Mouse (Mus musculus) c-Kit-positive CD71-positive TER-119-positive erythroid progenitor cells, embryonic 14.5 days (primary cell): ENCODE results near the gene Gm45062.
A peak's percentile ranks its signal among the peaks of the same experiment; 100 is the strongest.

Experiments
- DNase-seq: peaks from one replicate; pipeline ENCODE4 v3.0.0-alpha.2; 2013; ENCODE audit warnings: low spot score

Gene Gm45062

GRCm38 (mm10) chr6:8474316-8474715 lies 215.1 kb downstream of the Gm45062 start:
- no peak for DNase-seq

DNA sequence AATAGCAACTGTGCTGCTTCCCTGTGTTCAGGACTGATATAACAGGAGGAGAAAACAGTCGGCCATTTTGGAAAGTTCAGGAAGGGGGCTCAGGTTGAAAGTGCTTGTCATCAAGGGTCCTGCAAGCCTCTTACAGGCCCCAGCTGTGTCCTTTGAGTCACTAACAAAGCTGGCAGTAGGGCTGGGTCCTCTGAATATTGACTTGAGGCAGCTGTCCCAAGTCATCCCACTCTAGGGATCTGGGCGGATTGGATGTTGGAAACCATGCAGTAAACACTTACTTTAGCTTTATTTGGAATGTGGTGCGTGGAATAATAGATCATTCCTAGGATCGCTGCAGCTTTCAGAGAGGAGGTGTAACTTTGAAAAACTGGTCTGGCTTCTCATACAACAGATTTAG lies 215.6 kb downstream of the Gm45062 start:
- DNase-seq = no peak

DNA sequence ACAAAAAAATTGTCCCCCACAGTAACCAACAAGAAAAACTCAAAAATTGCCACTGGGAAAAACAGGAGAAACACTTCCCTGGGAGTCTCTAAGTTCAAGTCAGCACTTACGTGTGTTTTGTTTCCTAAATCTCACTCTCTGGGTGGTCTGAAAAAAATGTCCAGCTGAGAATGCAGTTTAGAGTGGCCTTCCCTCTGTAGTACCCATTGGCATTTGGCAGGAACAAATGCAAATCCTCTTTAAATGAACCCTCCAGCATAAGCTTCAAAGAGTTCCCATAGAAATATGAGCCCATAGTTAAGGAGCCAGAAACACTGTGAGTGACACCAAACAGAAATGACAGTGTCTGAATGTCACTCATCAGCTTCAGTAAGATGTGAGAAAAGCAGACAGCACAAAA lies 219.9 kb downstream of the Gm45062 start:
- no peak for DNase-seq

DNA sequence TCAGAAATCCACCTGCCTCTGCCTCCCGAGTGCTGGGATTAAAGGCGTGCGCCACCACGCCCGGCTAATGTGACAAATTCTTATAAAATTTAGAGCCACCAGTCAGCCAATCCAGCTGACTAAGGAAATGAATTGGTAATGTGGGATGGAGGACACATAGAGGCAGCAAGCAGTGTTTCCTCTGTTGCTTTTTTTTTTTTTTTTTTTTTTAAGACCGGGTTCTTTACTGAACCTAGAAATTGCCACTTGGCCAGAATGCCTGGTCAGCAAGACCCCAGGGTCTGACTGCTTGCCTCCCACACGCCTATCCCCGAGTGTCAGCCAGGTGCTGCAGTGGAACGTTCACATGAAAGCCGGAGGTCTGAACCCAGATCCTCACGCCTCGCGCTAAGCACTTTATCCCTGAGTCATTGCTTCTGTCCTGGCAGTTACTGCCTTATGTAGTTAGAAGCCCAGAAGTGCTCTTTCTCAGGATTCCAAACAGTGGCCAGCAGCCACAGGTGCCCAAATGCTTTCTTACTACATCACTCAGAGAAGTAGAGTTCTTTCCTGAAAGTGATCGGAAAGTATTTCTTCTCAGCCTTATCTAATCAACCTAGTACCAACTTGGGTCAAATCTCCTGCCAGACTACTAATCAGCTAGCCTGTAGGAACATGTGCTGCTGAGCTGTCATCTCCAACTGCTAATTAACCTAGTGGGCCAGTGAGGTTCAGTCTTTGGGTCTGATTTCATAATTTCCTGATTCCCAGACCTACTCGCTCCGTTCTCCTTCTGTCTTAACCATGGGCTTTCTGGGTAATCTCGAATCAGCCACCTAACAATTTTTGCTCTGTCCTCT lies 225.4 kb downstream of the Gm45062 start:
- DNase-seq = peak; percentile 63

DNA sequence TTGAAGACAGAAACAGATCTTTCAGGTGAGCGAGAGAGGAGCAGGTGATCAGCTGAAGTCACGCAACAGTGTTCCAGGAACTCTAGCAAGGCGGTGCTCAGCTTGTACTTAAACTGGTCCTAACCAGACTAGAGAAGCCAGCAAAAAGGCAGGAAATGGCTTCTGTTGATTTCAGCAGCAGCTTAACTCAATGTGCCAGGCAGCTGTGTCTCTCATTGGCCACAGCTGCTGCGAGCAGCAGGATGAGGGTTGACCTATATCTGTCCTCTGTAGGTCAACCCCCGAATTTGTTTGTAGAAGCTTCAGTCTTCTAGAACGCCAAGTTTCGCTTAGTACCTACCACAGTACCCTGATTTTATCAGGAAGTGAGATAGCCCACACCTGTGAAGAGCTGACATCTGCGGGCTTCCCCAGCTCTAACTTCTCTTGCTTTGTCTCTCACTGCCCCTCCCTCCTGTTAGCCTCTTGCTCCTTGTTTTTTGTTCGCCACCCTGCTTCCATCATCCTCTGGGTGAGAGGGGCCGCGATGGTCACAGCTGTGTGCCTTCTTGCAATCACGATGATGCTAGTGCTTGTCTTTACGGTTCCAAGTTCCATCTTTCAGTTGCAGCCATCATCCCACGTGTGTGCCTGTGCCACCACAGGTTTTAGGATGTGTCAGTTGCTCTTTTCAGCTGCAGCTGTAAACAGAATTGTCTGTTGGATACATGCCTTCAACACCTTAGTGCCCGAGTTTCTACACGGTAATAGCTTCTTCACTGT lies 226.3 kb downstream of the Gm45062 start:
- DNase-seq = no peak

DNA sequence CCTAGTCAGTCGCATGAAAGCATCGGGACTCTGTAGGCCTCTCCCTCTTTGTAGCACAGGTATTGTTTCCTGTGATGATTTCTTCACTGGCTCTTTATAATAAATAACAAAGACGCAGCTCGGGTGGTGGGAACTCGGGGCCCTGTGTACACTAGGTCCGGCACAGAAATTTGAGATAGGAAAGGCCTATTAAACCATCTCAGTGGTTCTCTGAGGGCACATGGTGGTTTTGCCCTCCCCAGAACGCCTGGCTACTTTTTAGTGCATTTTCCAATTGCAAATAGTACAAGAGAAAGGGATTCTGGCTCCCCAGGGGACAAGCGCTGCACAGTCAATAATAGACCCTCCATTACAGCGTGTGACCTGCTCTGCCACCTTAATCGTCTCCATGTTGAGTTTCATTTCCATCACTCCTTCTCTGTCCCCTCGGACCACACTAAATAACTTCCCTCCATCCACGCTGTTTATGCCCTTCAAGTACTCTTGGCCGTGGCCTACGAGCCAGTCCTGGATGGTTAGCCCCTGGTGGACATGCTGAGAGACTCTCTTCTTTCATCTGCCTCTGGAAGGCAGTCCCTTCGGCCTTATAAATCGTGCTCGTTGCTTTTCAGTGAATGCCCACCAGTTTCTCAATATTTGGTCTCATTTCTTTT lies 227.3 kb downstream of the Gm45062 start:
- DNase-seq = no peak

- peak; percentile 83 for DNase-seq
Measured at GRCm38 (mm10) chr6:8487044-8487853, 228.0 kb downstream of the Gm45062 start.

DNA sequence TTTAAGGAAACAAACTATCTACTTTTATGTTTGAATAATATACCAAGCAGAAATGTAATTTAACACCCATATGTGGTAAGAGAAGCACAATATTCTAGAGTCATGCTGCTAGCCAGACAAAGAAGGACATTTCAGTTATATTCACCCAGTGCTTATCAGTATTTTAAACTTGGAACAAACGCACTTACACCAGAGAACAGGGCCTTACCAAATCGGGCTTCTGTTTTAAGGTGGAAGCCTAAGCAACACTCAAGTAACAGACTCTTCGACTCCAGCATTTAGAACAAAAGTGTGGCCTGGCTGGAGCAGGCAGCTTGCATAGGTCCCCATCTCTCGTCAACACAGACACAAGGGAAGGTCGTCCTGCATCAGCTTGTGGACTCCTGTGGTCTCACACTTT lies 229.0 kb downstream of the Gm45062 start:
- peak; percentile 48 for DNase-seq

DNA sequence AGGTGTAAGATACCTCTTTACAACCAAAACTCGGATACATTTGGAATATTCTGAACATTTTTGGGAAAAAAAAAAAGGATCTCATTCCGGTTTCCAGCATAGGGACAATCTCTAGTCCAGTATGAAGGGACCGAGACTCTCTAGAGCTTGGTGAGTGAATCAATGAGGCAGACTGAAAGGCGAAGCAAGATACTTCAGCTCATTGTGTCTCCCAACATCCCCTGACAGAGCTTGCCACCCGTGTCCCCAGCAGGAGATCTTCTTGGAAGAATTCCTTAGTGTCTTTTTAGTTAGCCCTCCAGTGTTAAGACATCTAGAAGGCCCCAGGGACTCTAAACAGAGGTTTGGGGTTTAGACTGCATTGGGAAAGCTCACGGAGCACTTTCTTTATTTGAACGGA lies 230.0 kb downstream of the Gm45062 start:
- DNase-seq = no peak

DNA sequence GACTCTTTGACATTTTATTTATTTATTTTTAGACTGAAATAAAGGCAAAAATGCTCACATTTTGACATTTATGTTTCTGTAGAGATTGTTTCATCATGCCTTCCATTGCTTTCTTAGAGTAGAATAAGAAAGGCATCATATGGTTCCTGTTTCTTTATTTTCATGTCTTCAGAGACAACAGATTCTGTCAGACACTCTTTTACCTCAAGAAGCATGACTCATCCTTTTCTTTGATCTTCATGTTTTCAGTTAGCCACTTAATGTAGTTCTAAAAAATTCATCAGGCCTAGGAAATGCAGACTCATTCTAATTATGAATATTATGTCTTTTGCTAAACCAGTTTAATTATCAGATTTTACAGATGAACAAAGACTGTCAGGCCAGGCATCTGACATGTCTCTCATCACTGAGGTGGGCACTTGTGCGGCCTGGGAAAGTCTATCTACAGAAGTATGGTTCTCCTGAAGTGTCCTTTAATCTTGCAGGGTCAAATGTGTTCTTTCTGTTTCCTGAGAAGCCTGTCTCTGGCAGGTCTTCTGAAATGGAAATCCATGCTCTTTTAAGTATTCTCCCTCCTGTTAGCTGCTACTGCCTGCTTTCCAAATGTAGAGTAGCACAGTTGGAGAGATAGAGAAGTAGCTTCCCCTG lies 230.8 kb downstream of the Gm45062 start:
- DNase-seq = no peak

DNA sequence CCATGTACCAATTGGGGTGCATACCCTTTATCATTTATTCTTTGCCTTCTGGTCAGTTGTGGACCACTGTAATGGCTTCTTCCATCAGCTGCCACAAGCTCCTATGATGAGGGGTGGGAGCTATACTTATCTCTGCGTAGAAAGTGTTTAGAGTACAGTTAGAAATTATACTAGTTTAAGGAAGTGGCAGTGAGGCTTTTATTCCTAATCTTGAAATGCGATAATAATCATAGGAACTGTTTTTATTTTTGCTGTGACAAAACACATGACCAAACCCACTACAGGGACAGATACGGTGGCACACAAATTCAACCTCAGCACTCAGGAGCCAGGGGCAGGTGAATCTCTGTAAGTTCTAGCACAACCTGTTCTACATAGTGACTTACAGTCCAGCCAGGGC lies 233.0 kb downstream of the Gm45062 start:
- no peak for DNase-seq

DNA sequence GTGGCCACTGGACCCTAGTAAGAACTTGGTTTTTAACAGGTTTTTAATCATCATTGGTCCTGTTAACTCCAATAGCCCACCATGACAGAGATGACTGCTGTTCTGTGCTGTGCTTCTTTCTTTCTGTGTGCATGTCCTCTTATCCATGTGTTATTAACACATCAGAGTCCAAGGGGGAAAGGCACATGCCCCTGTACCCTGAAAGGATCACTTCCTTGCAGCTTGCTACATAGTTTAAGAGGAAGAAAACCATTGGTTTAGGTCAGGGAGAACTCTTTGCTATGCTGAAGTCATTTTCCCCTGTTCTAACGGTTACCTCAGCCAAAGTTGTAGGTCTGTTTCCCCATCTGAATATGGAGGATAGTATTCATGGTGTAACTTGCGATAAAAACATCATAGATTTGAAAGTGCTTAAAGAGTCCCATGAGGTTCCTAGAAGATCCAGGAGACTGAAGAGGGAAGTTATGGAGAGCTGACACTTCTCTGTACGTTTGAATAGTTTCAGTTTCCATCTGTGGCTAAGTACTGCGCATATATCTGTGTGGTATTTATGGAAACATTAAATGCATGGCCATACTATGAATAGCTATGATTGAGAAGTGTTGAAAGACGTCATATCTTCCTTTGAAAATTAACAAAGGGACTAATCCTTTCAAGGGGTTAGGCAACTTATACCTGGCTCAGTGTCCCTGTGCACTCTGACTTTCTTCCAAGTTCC lies 236.0 kb downstream of the Gm45062 start:
- DNase-seq = no peak

DNA sequence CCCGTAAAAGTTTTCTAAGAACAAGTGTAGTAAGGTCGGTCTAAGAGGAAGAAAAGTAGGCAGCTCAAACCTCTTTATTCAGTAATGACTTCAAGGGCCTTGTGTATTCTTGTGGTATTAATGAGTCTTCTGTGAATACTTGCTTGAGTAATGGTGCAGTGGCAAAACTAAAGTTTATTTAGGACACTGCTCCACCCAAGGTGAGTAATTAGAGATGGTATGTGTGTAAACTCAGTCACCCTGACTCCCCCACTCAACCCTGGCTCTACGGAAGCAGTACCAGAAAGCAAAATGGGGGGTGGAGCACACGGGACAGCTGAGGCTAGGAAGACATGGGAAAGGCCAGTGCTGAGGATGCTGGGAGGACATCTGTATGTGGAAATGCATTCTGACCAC lies 236.6 kb downstream of the Gm45062 start:
- DNase-seq = no peak

DNA sequence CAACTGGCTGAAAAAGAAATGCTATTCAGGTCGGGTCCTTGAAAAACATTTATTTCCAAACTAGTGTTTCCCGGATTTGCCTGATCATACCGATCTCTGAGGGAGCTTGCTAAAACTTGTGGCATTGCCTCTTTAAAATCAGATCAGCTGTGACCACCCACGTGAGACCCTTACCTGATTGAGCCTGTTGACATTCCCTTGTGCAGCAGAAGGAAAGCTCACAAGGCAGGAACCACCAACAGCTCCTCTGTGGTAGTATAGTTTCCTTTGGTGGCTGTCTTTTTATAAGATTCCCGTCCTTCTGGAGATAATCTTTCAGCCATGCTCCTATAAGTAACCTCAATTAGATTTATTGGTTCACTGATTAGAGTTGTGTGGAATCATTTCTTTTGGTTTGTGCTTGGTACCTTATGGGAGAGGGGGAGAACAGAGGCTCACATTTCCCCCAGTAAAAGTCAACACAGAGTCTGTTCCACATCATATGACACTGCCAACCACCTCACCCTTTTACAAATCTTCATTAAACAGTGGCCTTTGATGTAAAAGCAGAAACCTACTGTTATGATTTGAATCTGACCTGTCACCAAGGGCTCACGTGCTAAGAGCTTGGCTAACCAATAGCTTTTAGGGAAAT lies 238.1 kb downstream of the Gm45062 start:
- DNase-seq = no peak

DNA sequence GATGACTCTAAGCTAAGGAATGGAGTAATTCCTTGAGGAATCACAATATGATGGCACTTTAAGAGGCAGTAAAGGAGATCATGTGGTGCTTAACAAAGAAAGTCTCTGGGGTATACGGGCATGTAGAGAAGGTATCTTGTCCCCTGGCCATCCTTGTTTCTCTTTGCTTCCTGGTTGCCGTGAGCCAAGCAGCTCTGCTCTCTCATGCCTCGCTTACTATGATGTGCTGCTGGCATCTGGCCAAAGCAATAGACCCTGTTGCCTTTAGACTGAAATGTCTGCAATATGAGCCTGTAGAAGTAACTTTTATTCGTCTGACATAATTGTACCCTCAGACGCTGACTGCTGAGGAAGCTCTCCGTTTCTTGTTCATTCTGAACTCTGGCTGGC lies 238.6 kb downstream of the Gm45062 start:
- no peak for DNase-seq

DNA sequence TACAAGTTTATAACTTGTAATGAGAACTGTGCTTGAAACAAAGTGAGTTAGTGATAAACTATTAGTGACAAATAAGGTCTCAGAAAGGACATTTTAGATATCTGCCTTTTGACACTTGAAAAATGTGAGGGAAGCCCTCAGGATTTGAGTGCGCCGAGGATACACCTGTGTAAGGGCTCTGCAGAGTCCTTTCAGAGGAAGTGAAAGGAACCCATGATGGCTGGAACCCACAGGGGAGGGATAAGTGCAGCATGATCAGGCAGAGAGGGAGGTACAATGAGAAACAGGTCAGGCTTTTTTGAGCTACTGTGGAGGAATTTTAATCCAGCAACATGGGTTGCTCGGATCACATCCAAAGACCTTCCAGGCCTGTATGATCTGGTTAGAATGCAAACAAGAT lies 239.7 kb downstream of the Gm45062 start:
- DNase-seq = no peak

DNA sequence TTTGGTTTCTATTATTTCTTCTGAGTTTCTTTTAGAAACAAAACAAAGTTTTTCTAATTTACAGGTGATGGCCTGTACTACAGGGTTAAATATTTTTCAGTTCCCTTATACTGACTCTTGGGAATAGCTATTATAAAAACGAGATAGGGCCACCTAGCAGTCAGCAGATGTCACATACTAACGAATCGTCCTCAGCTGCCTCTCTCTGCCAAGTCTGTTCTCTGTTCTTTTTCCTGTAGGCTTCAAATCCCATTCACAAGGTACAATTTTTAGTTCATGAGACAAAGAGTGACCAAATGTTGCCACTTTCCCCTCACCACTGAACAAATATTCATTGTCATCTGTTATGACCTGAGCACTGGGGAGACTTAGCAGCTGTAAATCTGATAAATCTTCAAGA lies 244.7 kb downstream of the Gm45062 start:
- no peak for DNase-seq

GRCm38 (mm10) chr6:8504521-8505228 lies 245.4 kb downstream of the Gm45062 start:
- no peak for DNase-seq

- DNase-seq = no peak
Measured at GRCm38 (mm10) chr6:8506631-8507030, 247.4 kb downstream of the Gm45062 start.
